Mouse (Mus musculus) CH12.LX (cell line): Measurements from ENCODE around the gene Nipsnap3b. TPM values are rescaled to one million over a fixed set of nuclear protein-coding genes. Genes with fewer than 3 reads are reported as not detected.

Source experiments
- DNase-seq: peaks from one replicate; pipeline ENCODE4 v3.0.0-alpha.2; 2013; ENCODE audit errors: extremely low read depth
- H3K27ac ChIP-seq: 2 replicates; pipeline ENCODE4 v1.5.1; 2012; ENCODE audit warnings: low read depth, mild to moderate bottlenecking, control low read depth, moderate library complexity; ENCODE audit not compliant: insufficient read depth
- H3K27me3 ChIP-seq: replicated peaks from 2 replicates; pipeline ENCODE3; 2012; ENCODE audit warnings: inconsistent platforms
- H3K36me3 ChIP-seq, 2 experiments: replicated peaks in 1 of 2; 2 replicates each; pipeline versions ENCODE3 to v1.6.1; 2012; ENCODE audit warnings: inconsistent platforms in 1 of 2, low read length in 1 of 2, mild to moderate bottlenecking in 1 of 2, mixed read lengths in 1 of 2, moderate library complexity in 1 of 2; ENCODE audit not compliant: control insufficient read depth in 1 of 2, insufficient read depth in 1 of 2
- H3K4me1 ChIP-seq, 2 experiments: 2 replicates each; pipeline ENCODE4 v1.6.1; 2012; ENCODE audit warnings: inconsistent platforms in 1 of 2, moderate library complexity in 1 of 2; ENCODE audit not compliant: insufficient read depth in 2 of 2, control insufficient read depth in 1 of 2
- H3K4me2 ChIP-seq: 2 replicates; pipeline ENCODE4 v1.6.1; 2012; ENCODE audit warnings: low read depth, mild to moderate bottlenecking, control low read depth; ENCODE audit not compliant: poor library complexity, insufficient read depth, severe bottlenecking
- H3K4me3 ChIP-seq, 3 experiments: fragments of 150-350 bp in 1 of 3; sonication (generic) in 1 of 3; replicated peaks in 1 of 3; 2 replicates each; pipeline versions ENCODE3 to v1.5.1; 2011 to 2012; ENCODE audit warnings: low read depth in 2 of 3, low read length in 2 of 3, mild to moderate bottlenecking in 2 of 3, moderate library complexity in 2 of 3, control low read depth in 1 of 3, improper control_type of control experiment in 1 of 3, inconsistent platforms in 1 of 3, mixed read lengths in 1 of 3; ENCODE audit not compliant: poor library complexity in 1 of 3
- H3K79me2 ChIP-seq: replicated peaks from 2 replicates; pipeline ENCODE4 v1.6.1; 2012; ENCODE audit warnings: mild to moderate bottlenecking, moderate library complexity; ENCODE audit not compliant: control insufficient read depth, poor library complexity, insufficient read depth, severe bottlenecking; ENCODE audit errors: extremely low read depth
- H3K9ac ChIP-seq: 2 replicates; pipeline ENCODE4 v1.6.1; 2012; ENCODE audit warnings: low read depth, mild to moderate bottlenecking, control low read depth, moderate library complexity; ENCODE audit not compliant: insufficient read depth
- H3K9me3 ChIP-seq: replicated peaks from 2 replicates; pipeline ENCODE3; 2012; ENCODE audit warnings: low read length, inconsistent platforms, mixed read lengths
- CHD1 ChIP-seq: IDR thresholded peaks from 2 replicates; pipeline ENCODE4 v1.6.1; 2012; ENCODE audit warnings: low read depth, low read length, improper control_type of control experiment, inconsistent platforms
- CHD2 ChIP-seq: IDR thresholded peaks from 2 replicates; pipeline ENCODE4 v1.6.1; 2011; ENCODE audit warnings: low read length, improper control_type of control experiment
- CTCF ChIP-seq, 2 experiments: IDR thresholded peaks in 1 of 2; conservative IDR thresholded peaks in 1 of 2; 2 replicates each; pipeline ENCODE4 v1.5.1; 2011 to 2012; ENCODE audit warnings: low read depth in 2 of 2, low read length in 2 of 2, improper control_type of control experiment in 1 of 2, inconsistent platforms in 1 of 2, mild to moderate bottlenecking in 1 of 2, moderate library complexity in 1 of 2
- ELF1 ChIP-seq: IDR thresholded peaks from 2 replicates; pipeline ENCODE4 v1.6.1; 2014; ENCODE audit warnings: low read depth, mild to moderate bottlenecking, inconsistent platforms, low read length, improper control_type of control experiment
- EP300 ChIP-seq: IDR thresholded peaks from 2 replicates; pipeline ENCODE4 v1.6.1; 2011; ENCODE audit warnings: low read length, improper control_type of control experiment
- ETS1 ChIP-seq: conservative IDR thresholded peaks from 2 replicates; pipeline ENCODE4 v1.6.1; 2012; ENCODE audit warnings: low read depth, mild to moderate bottlenecking, inconsistent platforms, low read length, improper control_type of control experiment, moderate library complexity
- JUND ChIP-seq: conservative IDR thresholded peaks from 2 replicates; pipeline ENCODE4 v1.6.1; 2011; ENCODE audit warnings: low read depth, low read length, improper control_type of control experiment
- KAT2A ChIP-seq: IDR thresholded peaks from 2 replicates; pipeline ENCODE4 v1.6.1; 2012; ENCODE audit warnings: low read length, improper control_type of control experiment, inconsistent platforms; ENCODE audit not compliant: insufficient replicate concordance
- MAX ChIP-seq: IDR thresholded peaks from 2 replicates; pipeline ENCODE4 v1.6.1; 2011; ENCODE audit warnings: low read length, improper control_type of control experiment
- MAZ ChIP-seq: IDR thresholded peaks from 2 replicates; pipeline ENCODE4 v1.6.1; 2012; ENCODE audit warnings: low read depth, mild to moderate bottlenecking, inconsistent platforms, low read length, improper control_type of control experiment, moderate library complexity
- MEF2A ChIP-seq: IDR thresholded peaks from 2 replicates; pipeline ENCODE4 v1.6.1; 2014; ENCODE audit warnings: low read depth, mild to moderate bottlenecking, inconsistent platforms, low read length, improper control_type of control experiment, borderline replicate concordance
- MXI1 ChIP-seq: IDR thresholded peaks from 2 replicates; pipeline ENCODE4 v1.6.1; 2011; ENCODE audit warnings: mild to moderate bottlenecking, low read depth, low read length, improper control_type of control experiment
- MYC ChIP-seq: IDR thresholded peaks from 2 replicates; pipeline ENCODE4 v1.6.1; 2011; ENCODE audit warnings: low read depth, mild to moderate bottlenecking, improper control_type of control experiment, low read length
- NRF1 ChIP-seq: IDR thresholded peaks from 2 replicates; pipeline ENCODE4 v1.6.1; 2014; ENCODE audit warnings: low read depth, mild to moderate bottlenecking, inconsistent platforms, low read length, improper control_type of control experiment, moderate library complexity
- POLR2A ChIP-seq: IDR thresholded peaks from 2 replicates; pipeline ENCODE4 v1.6.1; 2011; ENCODE audit warnings: low read depth, mild to moderate bottlenecking, improper control_type of control experiment, low read length
- POLR2AphosphoS2 ChIP-seq: IDR thresholded peaks from 2 replicates; pipeline ENCODE4 v1.6.1; 2011; ENCODE audit warnings: low read depth, low read length, improper control_type of control experiment
- RCOR1 ChIP-seq: conservative IDR thresholded peaks from 2 replicates; pipeline ENCODE4 v1.6.1; 2012; ENCODE audit warnings: low read depth, mild to moderate bottlenecking, inconsistent platforms, low read length, improper control_type of control experiment
- SMC3 ChIP-seq: IDR thresholded peaks from 2 replicates; pipeline ENCODE4 v1.6.1; 2011; ENCODE audit warnings: low read depth, low read length, improper control_type of control experiment
- TBP ChIP-seq: conservative IDR thresholded peaks from 2 replicates; pipeline ENCODE4 v1.6.1; 2011; ENCODE audit warnings: low read depth, low read length, improper control_type of control experiment
- UBTF ChIP-seq: IDR thresholded peaks from 2 replicates; pipeline ENCODE4 v1.6.1; 2012; ENCODE audit warnings: low read depth, mild to moderate bottlenecking, inconsistent platforms, low read length, improper control_type of control experiment, moderate library complexity
- USF1 ChIP-seq: IDR thresholded peaks from 2 replicates; pipeline ENCODE4 v1.6.1; 2014; ENCODE audit warnings: low read depth, mild to moderate bottlenecking, inconsistent platforms, low read length, improper control_type of control experiment
- ZC3H11A ChIP-seq: IDR thresholded peaks from 2 replicates; pipeline ENCODE4 v1.6.1; 2012; ENCODE audit warnings: low read depth, mild to moderate bottlenecking, inconsistent platforms, low read length, improper control_type of control experiment
- ZKSCAN1 ChIP-seq: IDR thresholded peaks from 2 replicates; pipeline ENCODE4 v1.6.1; 2012; ENCODE audit warnings: low read depth, inconsistent platforms, low read length, improper control_type of control experiment, borderline replicate concordance
- ZMIZ1 ChIP-seq: IDR thresholded peaks from 2 replicates; pipeline ENCODE4 v1.6.1; 2012; ENCODE audit warnings: low read depth, mild to moderate bottlenecking, inconsistent platforms, low read length, improper control_type of control experiment
- ZNF384 ChIP-seq: IDR thresholded peaks from 2 replicates; pipeline ENCODE4 v1.6.1; 2012; ENCODE audit warnings: low read depth, low read length, improper control_type of control experiment, inconsistent platforms
- dilution Hi-C: fragments of 300-500 bp; cut with MboI; formaldehyde crosslinking; loops from 2 replicates; pipeline ENCODE4 v1.14.3; 2020; ENCODE audit warnings: low sequenced_read_pairs; ENCODE audit not compliant: extremely low pct_unique_long_range_greater_than_20kb, extremely low pct_ligation_motif_present
- in situ Hi-C: fragments of 300-500 bp; cut with MboI; formaldehyde crosslinking; loops from 3 replicates; pipeline ENCODE4 v1.14.3; 2019; ENCODE audit warnings: low sequenced_read_pairs, low pct_ligation_motif_present, low pct_unique_long_range_greater_than_20kb, mixed read lengths
- polyA plus RNA-seq: library from polyadenylated mRNA; unstranded; fragments of >175 nt; gene quantifications from 2 replicates; pipeline ENCODE4 v1.2.1, GENCODE M21; 2012; ENCODE audit warnings: low read depth; ENCODE audit not compliant: insufficient read length
- total RNA-seq, 2 experiments: library from RNA; depleted of rRNA; stranded (reverse); fragments of 300-350 nt in 1 of 2; fragments of >200 nt in 1 of 2; gene quantifications; 2 replicates each; pipeline ENCODE4 v1.2.3; 2012 to 2014

Gene Nipsnap3b
- total and polyA plus RNA-seq, 3 experiments = 29.7 to 97.4 (median 70.9) TPM

- Histone ChIP-seq H3K4me3 (no peak overlapping the region), H3K27me3 (no peaks in the 10 kb centered on the region), H3K4me1 (0 out of 4 replicates have a peak, but pooled peaks cover 0 to 2% of the 10 kb centered on the region in 2 experiments), H3K4me2 (no peak overlapping the region), H3K9me3 (no peaks in the 10 kb centered on the region), H3K27ac (no peak overlapping the region), H3K36me3 (no peaks in the 10 kb centered on the region), H3K79me2 (no peaks in the 10 kb centered on the region), H3K9ac (no peak overlapping the region)
- in situ Hi-C loops = no loop called here
- dilution Hi-C loops = no loop called here
- no peak for TF ChIP-seq KAT2A
- no peak for TF ChIP-seq ZNF384
- no peak for TF ChIP-seq RCOR1
- TF ChIP-seq ZMIZ1 = no peak
- TF ChIP-seq CTCF (conservative IDR thresholded peaks at IDR 0.05 in 1 of 2, IDR thresholded peaks at IDR 0.05 in 1 of 2; ENCODE audit: low read depth in 2 of 2, low read length in 2 of 2) = no peak
- no peak for TF ChIP-seq SMC3
- no peak for TF ChIP-seq TBP
- no peak for TF ChIP-seq CHD2
- TF ChIP-seq EP300 = no peak
- no peak for TF ChIP-seq MYC
- no peak for TF ChIP-seq MAX
- no peak for TF ChIP-seq MEF2A
- TF ChIP-seq CHD1 = no peak
- TF ChIP-seq ELF1 = no peak
- no peak for TF ChIP-seq MXI1
- TF ChIP-seq NRF1 = no peak
- no peak for TF ChIP-seq ZC3H11A
- no peak for DNase-seq
Measured at GRCm38 (mm10) chr4:53046238-53047022, 34.8 kb downstream of the Nipsnap3b start.

- Histone ChIP-seq H3K79me2 (no peaks in the 10 kb centered on the region), H3K27ac (no peak overlapping the region), H3K9me3 (no peaks in the 10 kb centered on the region), H3K4me1 (no peaks in the 10 kb centered on the region), H3K27me3 (no peaks in the 10 kb centered on the region), H3K4me3 (no peak overlapping the region), H3K36me3 (no peaks in the 10 kb centered on the region), H3K4me2 (no peak overlapping the region), H3K9ac (no peak overlapping the region)
- in situ Hi-C loops = no loop called here
- no peak for TF ChIP-seq TBP
- no peak for TF ChIP-seq NRF1
- no peak for TF ChIP-seq MXI1
- TF ChIP-seq JUND = no peak
- no peak for TF ChIP-seq POLR2A
- no peak for TF ChIP-seq UBTF
- no peak for TF ChIP-seq EP300
- no peak for TF ChIP-seq ZC3H11A
- TF ChIP-seq MAZ = no peak
- TF ChIP-seq CHD1 = no peak
- TF ChIP-seq RCOR1 = no peak
- no peak for TF ChIP-seq ZKSCAN1
- no peak for TF ChIP-seq MEF2A
- no peak for TF ChIP-seq ETS1
- TF ChIP-seq ZNF384 = no peak
- TF ChIP-seq CHD2 = no peak
- no peak for TF ChIP-seq POLR2AphosphoS2
- TF ChIP-seq USF1 = no peak
- no peak for TF ChIP-seq CTCF (conservative IDR thresholded peaks at IDR 0.05 in 1 of 2, IDR thresholded peaks at IDR 0.05 in 1 of 2; ENCODE audit: low read depth in 2 of 2, low read length in 2 of 2)
- DNase-seq = no peak
- dilution Hi-C loops = no loop called here
Measured at GRCm38 (mm10) chr4:53062301-53063008, 50.8 kb downstream of the Nipsnap3b start.
